Mouse (Mus musculus) liver, embryonic 15.5 days (tissue): ENCODE data around the gene Strbp. TPM values are rescaled to one million over a fixed set of nuclear protein-coding genes. Genes with fewer than 3 reads are reported as not detected.

Experiments
- ATAC-seq: fragments of 200-750 bp; cut with Nextera tagmentation; 2 replicates; pipeline ENCODE4 v1.8.0; 2017; ENCODE audit warnings: moderate number of reproducible peaks, mild to moderate bottlenecking, moderate library complexity; ENCODE audit not compliant: insufficient read depth
- H3K27ac ChIP-seq: fragments of 300-500 bp; sonication (generic); replicated peaks from 2 replicates; pipeline ENCODE4 v1.5.1; 2015; ENCODE audit warnings: mild to moderate bottlenecking, inconsistent platforms
- H3K27me3 ChIP-seq: fragments of 300-500 bp; sonication (generic); 2 replicates; pipeline ENCODE4 v1.6.1; 2015; ENCODE audit warnings: mild to moderate bottlenecking, inconsistent platforms
- H3K36me3 ChIP-seq: fragments of 300-500 bp; sonication (generic); replicated peaks from 2 replicates; pipeline ENCODE4 v1.6.1; 2015; ENCODE audit warnings: moderate library complexity, mild to moderate bottlenecking, inconsistent platforms
- H3K4me1 ChIP-seq: fragments of 300-500 bp; sonication (generic); replicated peaks from 2 replicates; pipeline ENCODE4 v1.6.1; 2015; ENCODE audit warnings: inconsistent platforms
- H3K4me2 ChIP-seq: fragments of 300-500 bp; sonication (generic); 2 replicates; pipeline ENCODE4 v1.6.1; 2015; ENCODE audit warnings: moderate library complexity, mild to moderate bottlenecking, inconsistent platforms
- H3K4me3 ChIP-seq: fragments of 300-500 bp; sonication (generic); replicated peaks from 2 replicates; pipeline ENCODE4 v1.5.1; 2015; ENCODE audit warnings: mild to moderate bottlenecking, inconsistent platforms
- H3K9ac ChIP-seq: fragments of 300-500 bp; sonication (generic); 2 replicates; pipeline ENCODE4 v1.6.1; 2015; ENCODE audit warnings: moderate library complexity, mild to moderate bottlenecking, inconsistent platforms
- H3K9me3 ChIP-seq: fragments of 300-500 bp; sonication (generic); replicated peaks from 2 replicates; pipeline ENCODE4 v1.6.1; 2016; ENCODE audit warnings: inconsistent platforms
- WGBS: fragments of 180-500 bp; shearing (Covaris S2); methylation state at CpG from one replicate; pipeline ENCODE4 v1.1.7; 2015; ENCODE audit warnings: mixed read lengths; ENCODE audit not compliant: insufficient replicate concordance; 5-methylcytosine and 5-hydroxymethylcytosine counted together
- polyA plus RNA-seq: library from polyadenylated mRNA; unstranded; fragments of >200 nt; fragmentation: Nextera tagmentation; extraction: Ambion mirVana; gene quantifications from 2 replicates; pipeline ENCODE4 v1.2.1, GENCODE M21; 2015

The Strbp gene
- 9.5 and 11.3 TPM in 2 replicates for polyA plus RNA-seq

- ATAC-seq = peak; percentile 92
- Histone ChIP-seq H3K27me3 (peaks cover 16% of the 10 kb centered on the region), H3K4me2 (peak within 1 kb of the TSS; percentile 99)
Measured at GRCm38 (mm10) chr2:37703230-37703954, at the start of gene Strbp. Gene Strbp, minus strand, starts transcription at chr2:37703859.

GRCm38 (mm10) chr2:37751114-37751513 is 47.5 kb upstream of the Strbp start:
- no peak overlapping the region for H3K4me3 ChIP-seq
- no peak overlapping the region for H3K9ac ChIP-seq
- WGBS = 72% methylated on average over 1 of the region's 1 CpGs
- no peaks in the 10 kb centered on the region for H3K4me1 ChIP-seq
- H3K27me3 ChIP-seq = peaks cover 10% of the 10 kb centered on the region; the same call in 1 of the 2 replicates
- no peaks in the 10 kb centered on the region for H3K9me3 ChIP-seq
- ATAC-seq = no peak
- no peak overlapping the region for H3K27ac ChIP-seq
- H3K36me3 ChIP-seq = no peaks in the 10 kb centered on the region
- H3K4me2 ChIP-seq = no peak overlapping the region

More at GRCm38 (mm10) chr2:37703230-37703954, at the start of gene Strbp:
- Histone ChIP-seq H3K36me3 (no peaks in the 10 kb centered on the region), H3K4me1 (peaks cover 24% of the 10 kb centered on the region), H3K27ac (peak within 1 kb of the TSS; percentile 90), H3K9me3 (no peaks in the 10 kb centered on the region), H3K9ac (peak within 1 kb of the TSS; percentile 89), H3K4me3 (peak within 1 kb of the TSS; percentile 90)
- WGBS = under 1% methylated on average over 90 of the region's 98 CpGs

GRCm38 (mm10) chr2:37749323-37749722 is 45.7 kb upstream of the Strbp start:
- Histone ChIP-seq H3K9ac (no peak overlapping the region), H3K27ac (no peak overlapping the region), H3K4me2 (no peak overlapping the region), H3K4me3 (no peak overlapping the region), H3K9me3 (no peaks in the 10 kb centered on the region), H3K36me3 (no peaks in the 10 kb centered on the region), H3K27me3 (no peaks in the 10 kb centered on the region), H3K4me1 (no peaks in the 10 kb centered on the region)
- 29% methylated on average over 6 of the region's 6 CpGs for WGBS
- ATAC-seq = no peak

GRCm38 (mm10) chr2:37748442-37749066 is 44.9 kb upstream of the Strbp start:
- no peak for ATAC-seq
- H3K27me3 ChIP-seq = no peaks in the 10 kb centered on the region
- H3K9me3 ChIP-seq = no peaks in the 10 kb centered on the region
- H3K4me3 ChIP-seq = no peak overlapping the region
- H3K9ac ChIP-seq = no peak overlapping the region
- no peak overlapping the region for H3K4me2 ChIP-seq
- no peaks in the 10 kb centered on the region for H3K4me1 ChIP-seq
- WGBS = 60% methylated on average over 10 of the region's 10 CpGs
- H3K36me3 ChIP-seq = no peaks in the 10 kb centered on the region
- no peak overlapping the region for H3K27ac ChIP-seq

- 52% methylated on average over 2 of the region's 2 CpGs for WGBS
- ATAC-seq = no peak
- no peak overlapping the region for H3K4me2 ChIP-seq
Measured at GRCm38 (mm10) chr2:37747909-37748308, 44.2 kb upstream of the Strbp start.

GRCm38 (mm10) chr2:37746293-37747049 is 42.8 kb upstream of the Strbp start:
- H3K27ac ChIP-seq = no peak overlapping the region
- H3K4me3 ChIP-seq = no peak overlapping the region
- no peaks in the 10 kb centered on the region for H3K36me3 ChIP-seq
- H3K4me1 ChIP-seq = no peaks in the 10 kb centered on the region
- 71% methylated on average over 5 of the region's 5 CpGs for WGBS
- no peak for ATAC-seq
- no peak overlapping the region for H3K9ac ChIP-seq
- H3K27me3 ChIP-seq = no peaks in the 10 kb centered on the region; the same call in 1 of the 2 replicates
- H3K4me2 ChIP-seq = no peak overlapping the region
- no peaks in the 10 kb centered on the region for H3K9me3 ChIP-seq

More at GRCm38 (mm10) chr2:37747909-37748308, 44.2 kb upstream of the Strbp start:
- no peaks in the 10 kb centered on the region for H3K36me3 ChIP-seq
- no peaks in the 10 kb centered on the region; the same call in 1 of the 2 replicates for H3K27me3 ChIP-seq
- no peak overlapping the region for H3K27ac ChIP-seq
- no peak overlapping the region for H3K4me3 ChIP-seq
- H3K4me1 ChIP-seq = no peaks in the 10 kb centered on the region
- no peak overlapping the region for H3K9ac ChIP-seq
- H3K9me3 ChIP-seq = no peaks in the 10 kb centered on the region

- Histone ChIP-seq H3K27ac (no peak overlapping the region), H3K36me3 (no peaks in the 10 kb centered on the region), H3K9me3 (no peaks in the 10 kb centered on the region), H3K27me3 (no peaks in the 10 kb centered on the region; the same call in 1 of the 2 replicates), H3K4me3 (no peak overlapping the region), H3K9ac (no peak overlapping the region), H3K4me1 (no peaks in the 10 kb centered on the region), H3K4me2 (no peak overlapping the region)
- WGBS = 80% methylated on average over 10 of the region's 10 CpGs
- ATAC-seq = no peak
Measured at GRCm38 (mm10) chr2:37744773-37745395, 41.2 kb upstream of the Strbp start.

- no peak for ATAC-seq
- no peaks in the 10 kb centered on the region for H3K4me1 ChIP-seq
- no peak overlapping the region for H3K9ac ChIP-seq
- 63% methylated on average over 20 of the region's 20 CpGs for WGBS
- no peaks in the 10 kb centered on the region for H3K9me3 ChIP-seq
- no peaks in the 10 kb centered on the region; the same call in 1 of the 2 replicates for H3K27me3 ChIP-seq
- H3K27ac ChIP-seq = no peak overlapping the region
- H3K36me3 ChIP-seq = no peaks in the 10 kb centered on the region
- H3K4me2 ChIP-seq = no peak overlapping the region
- H3K4me3 ChIP-seq = no peak overlapping the region
Measured at GRCm38 (mm10) chr2:37741806-37742554, 38.3 kb upstream of the Strbp start.

- peaks cover 12% of the 10 kb centered on the region for H3K4me1 ChIP-seq
- H3K9ac ChIP-seq = no peak overlapping the region
- no peaks in the 10 kb centered on the region for H3K27me3 ChIP-seq
- peak overlapping the region; percentile 34; the same call in 1 of the 2 replicates for H3K4me2 ChIP-seq
- H3K27ac ChIP-seq = no peak overlapping the region
- no peak for ATAC-seq
- no peak overlapping the region for H3K4me3 ChIP-seq
- H3K9me3 ChIP-seq = no peaks in the 10 kb centered on the region
- no peaks in the 10 kb centered on the region for H3K36me3 ChIP-seq
- 15% methylated on average over 1 of the region's 1 CpGs for WGBS
Measured at GRCm38 (mm10) chr2:37735807-37736188, 32.1 kb upstream of the Strbp start.
